Mouse (Mus musculus) heart, adult 2 months (tissue): ENCODE measurements at regions not wholly inside any gene's neighbourhood (a gene's known extent, or its start where the extent isn't known, plus 50 kb on each side); places are given as distances from the start of the nearest gene placed in this dataset.
"Not testable (repeated sequence)": the region's sequence is repeated elsewhere in the genome, so short reads cannot be mapped to it uniquely, and the experiment has no call there.

Source experiments
- DNase-seq, 2 experiments: peaks; one replicate each; pipeline ENCODE4 v3.0.0; 2021
- H3K27ac ChIP-seq: fragments of 200-600 bp; 2 replicates; pipeline ENCODE4 v1.8.1; 2022
- H3K27me3 ChIP-seq: fragments of 200-500 bp; 2 replicates; pipeline ENCODE4 v1.6.1; 2012; ENCODE audit warnings: mild to moderate bottlenecking, low read length, inconsistent platforms, mixed read lengths; ENCODE audit not compliant: control insufficient read depth, insufficient read depth
- H3K36me3 ChIP-seq: fragments of 200-500 bp; 2 replicates; pipeline ENCODE4 v1.6.1; 2012; ENCODE audit warnings: low read length, inconsistent platforms; ENCODE audit not compliant: control insufficient read depth, insufficient read depth
- H3K4me1 ChIP-seq: fragments of 200-500 bp; 2 replicates; pipeline ENCODE4 v1.6.1; 2011; ENCODE audit warnings: low read length; ENCODE audit not compliant: control insufficient read depth, insufficient read depth
- H3K4me3 ChIP-seq: fragments of 200-600 bp; 2 replicates; pipeline ENCODE4 v1.8.1; 2022
- H3K79me2 ChIP-seq: fragments of 200-500 bp; replicated peaks from 2 replicates; pipeline ENCODE4 v1.6.1; 2012; ENCODE audit warnings: mild to moderate bottlenecking, inconsistent platforms, low read length, moderate library complexity, mixed read lengths; ENCODE audit not compliant: control insufficient read depth, insufficient read depth
- H3K9ac ChIP-seq: fragments of 200-500 bp; 2 replicates; pipeline ENCODE4 v1.6.1; 2012; ENCODE audit warnings: low read depth, mild to moderate bottlenecking, control low read depth, inconsistent platforms, low read length, mixed read lengths
- CTCF ChIP-seq: fragments of 200-600 bp; IDR thresholded peaks from 2 replicates; pipeline ENCODE4 v1.8.1; 2022; ENCODE audit warnings: antibody characterized with exemption, mild to moderate bottlenecking, moderate library complexity
- EP300 ChIP-seq: fragments of 200-500 bp; IDR thresholded peaks from 2 replicates; pipeline ENCODE4 v1.6.1; 2011; ENCODE audit warnings: low read depth, low read length, control low read depth; ENCODE audit not compliant: insufficient read depth
- POLR2A ChIP-seq: fragments of 200-500 bp; IDR thresholded peaks from 2 replicates; pipeline ENCODE4 v1.6.1; 2011; ENCODE audit warnings: mild to moderate bottlenecking, low read depth, low read length, control low read depth; ENCODE audit not compliant: insufficient read depth
- WGBS: fragments of 180-500 bp; shearing (Covaris S2); methylation state at CpG from one replicate; pipeline ENCODE4 v1.1.7; 2018; 5-methylcytosine and 5-hydroxymethylcytosine counted together
- intact Hi-C: fragments of 180-260 bp; cut with DNase I; formaldehyde crosslinking; loops from one replicate; pipeline ENCODE4 v1.15.1; 2025

GRCm38 (mm10) chr12:8440373-8440772 lies 59.4 kb downstream of the Rhob start:
- Histone ChIP-seq H3K27ac (peak overlapping the region; percentile 93; the same call in 1 of the 2 replicates), H3K4me1 (peaks cover 46% of the 10 kb centered on the region), H3K27me3 (no peaks in the 10 kb centered on the region), H3K4me3 (no peak overlapping the region), H3K9ac (no peak overlapping the region), H3K36me3 (peaks cover 19% of the 10 kb centered on the region), H3K79me2 (no peaks in the 10 kb centered on the region)
- intact Hi-C loops, result loop anchor here (5.0 kb wide), 2 partner anchors 38 to 53 kb away; no protein-coding TSS in a partner anchor
- TF ChIP-seq EP300, result no peak
- TF ChIP-seq POLR2A, result no peak
- TF ChIP-seq CTCF, result no peak
- DNase-seq, result no peak
- 91% methylated on average over 3 of the region's 3 CpGs for WGBS

DNA sequence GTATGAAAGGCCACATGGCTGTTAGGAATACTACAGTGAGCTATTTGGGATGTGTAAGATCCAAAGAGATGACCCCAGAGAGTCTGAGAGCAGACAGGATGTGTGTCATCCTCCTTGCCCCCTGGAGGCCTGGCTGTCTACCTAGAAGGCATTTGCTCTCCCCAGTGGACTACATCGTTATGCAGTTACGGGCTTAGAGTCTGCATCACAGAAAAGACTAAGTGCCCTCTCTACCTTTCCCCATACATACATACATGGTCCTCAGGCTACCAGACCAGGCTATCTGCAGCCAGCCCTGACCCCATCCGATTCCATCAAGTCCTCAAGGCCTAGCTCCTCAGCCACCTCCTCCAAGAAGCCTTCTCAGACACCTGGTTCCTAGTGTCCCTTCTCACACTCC lies 59.9 kb downstream of the Rhob start:
- H3K4me1 ChIP-seq, result peaks cover 45% of the 10 kb centered on the region
- WGBS, result 77% methylated on average over 3 of the region's 3 CpGs
- no peaks in the 10 kb centered on the region for H3K27me3 ChIP-seq
- no peaks in the 10 kb centered on the region for H3K79me2 ChIP-seq
- DNase-seq, result no peak
- H3K4me3 ChIP-seq, result no peak overlapping the region
- peaks cover 17% of the 10 kb centered on the region for H3K36me3 ChIP-seq
- no peak overlapping the region; the same call in 1 of the 2 replicates for H3K27ac ChIP-seq
- intact Hi-C loops, result loop anchor here (5.0 kb wide), 2 partner anchors 38 to 53 kb away; no protein-coding TSS in a partner anchor
- TF ChIP-seq POLR2A (no peak), CTCF (0 out of 2 replicates have a peak, but pooled peaks have one; percentile 6), EP300 (no peak)
- no peak overlapping the region for H3K9ac ChIP-seq

DNA sequence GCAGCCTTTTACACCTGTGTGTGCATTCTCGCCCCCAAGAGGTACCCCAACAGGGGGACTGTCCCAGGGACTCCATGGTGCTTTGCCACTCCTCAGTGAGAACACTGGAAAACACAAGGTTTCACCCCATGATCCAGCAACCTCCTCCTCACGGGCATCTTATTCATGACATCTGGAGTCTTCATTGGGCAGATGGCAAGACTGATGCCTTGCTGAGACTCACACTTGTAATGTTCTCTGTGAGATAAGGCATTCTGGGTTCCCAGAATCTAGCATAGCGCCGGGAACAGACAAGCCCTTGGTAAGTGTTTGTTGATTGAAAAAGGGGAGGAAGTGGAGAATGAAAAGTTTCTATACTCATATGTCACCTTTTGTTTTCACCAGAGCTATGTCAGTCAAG lies 60.3 kb downstream of the Rhob start:
- H3K4me3 ChIP-seq, result no peak overlapping the region
- no peak for DNase-seq
- no peak overlapping the region for H3K27ac ChIP-seq
- H3K9ac ChIP-seq, result no peak overlapping the region
- intact Hi-C loops, result no loop called here
- H3K36me3 ChIP-seq, result peaks cover 15% of the 10 kb centered on the region
- H3K27me3 ChIP-seq, result no peaks in the 10 kb centered on the region
- TF ChIP-seq EP300 (no peak), CTCF (no peak), POLR2A (no peak)
- WGBS, result 81% methylated on average over 4 of the region's 4 CpGs
- no peaks in the 10 kb centered on the region for H3K79me2 ChIP-seq
- H3K4me1 ChIP-seq, result peaks cover 41% of the 10 kb centered on the region

GRCm38 (mm10) chr12:8438638-8439037 lies 61.2 kb downstream of the Rhob start:
- H3K4me3 ChIP-seq, result no peak overlapping the region
- H3K36me3 ChIP-seq, result peaks cover 15% of the 10 kb centered on the region
- no peak overlapping the region for H3K27ac ChIP-seq
- no peaks in the 10 kb centered on the region for H3K27me3 ChIP-seq
- H3K79me2 ChIP-seq, result no peaks in the 10 kb centered on the region
- WGBS, result 57% methylated on average over 4 of the region's 4 CpGs
- DNase-seq, result no peak
- no peak overlapping the region for H3K9ac ChIP-seq
- TF ChIP-seq POLR2A (no peak), CTCF (no peak), EP300 (no peak)
- peaks cover 39% of the 10 kb centered on the region for H3K4me1 ChIP-seq
- intact Hi-C loops, result no loop called here

DNA sequence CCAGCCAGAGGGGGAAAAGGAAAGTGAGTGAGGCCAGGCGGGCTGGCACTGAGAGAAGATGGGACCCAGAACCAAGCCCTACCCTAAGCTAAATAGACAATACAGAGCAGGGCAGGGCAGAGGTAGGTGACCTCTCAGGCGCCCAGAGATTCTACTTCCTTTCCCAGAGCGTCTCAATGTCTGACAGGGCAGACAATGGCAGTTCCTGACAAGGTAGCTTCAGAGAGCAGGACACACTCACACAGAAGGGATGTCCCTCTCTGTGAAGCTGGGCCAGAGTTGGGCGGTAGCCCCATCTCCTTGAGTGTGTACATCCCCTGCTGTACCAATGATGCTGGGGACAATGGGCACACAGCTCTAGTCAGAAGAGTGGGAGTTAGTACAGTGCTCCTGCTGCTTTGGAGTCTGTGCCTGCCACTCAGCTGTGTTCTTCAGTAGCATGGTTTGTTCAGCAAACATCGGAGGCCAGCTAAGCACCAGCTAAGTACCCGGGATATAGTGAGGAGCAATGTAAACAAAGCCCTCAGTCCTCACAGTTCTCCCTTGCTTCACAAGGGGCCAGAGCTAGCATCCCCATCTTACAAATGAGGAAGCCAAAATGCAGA lies 62.7 kb downstream of the Rhob start:
- 63% methylated on average over 6 of the region's 6 CpGs for WGBS
- Histone ChIP-seq H3K36me3 (peaks cover 9% of the 10 kb centered on the region), H3K27ac (peak overlapping the region; percentile 31), H3K9ac (no peak overlapping the region), H3K4me3 (no peak overlapping the region), H3K4me1 (peaks cover 34% of the 10 kb centered on the region), H3K79me2 (no peaks in the 10 kb centered on the region), H3K27me3 (no peaks in the 10 kb centered on the region)
- intact Hi-C loops, result no loop called here
- DNase-seq, result no peak
- TF ChIP-seq EP300 (no peak), CTCF (no peak), POLR2A (no peak)

DNA sequence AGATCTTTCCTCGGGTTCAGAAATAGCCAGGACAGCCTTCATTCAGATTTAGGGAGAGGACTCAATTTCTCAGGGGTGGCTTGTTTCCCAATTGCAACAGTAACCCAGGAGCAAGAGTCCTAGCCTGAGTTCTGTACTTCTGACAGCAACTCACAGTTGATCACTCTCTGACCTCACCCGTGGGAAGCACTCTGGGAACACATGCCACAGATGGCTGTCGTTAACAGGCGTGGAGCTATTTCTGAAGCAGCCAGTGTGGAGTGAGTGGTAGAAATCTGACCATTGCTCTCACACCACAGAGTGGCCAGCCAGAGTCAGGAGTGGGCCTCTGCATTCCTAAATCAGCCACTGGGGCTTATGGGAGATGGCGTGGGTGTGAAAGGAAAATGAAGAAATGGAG lies 63.3 kb downstream of the Rhob start:
- H3K4me1 ChIP-seq, result peaks cover 37% of the 10 kb centered on the region
- H3K27me3 ChIP-seq, result no peaks in the 10 kb centered on the region
- no peak for TF ChIP-seq EP300
- TF ChIP-seq POLR2A, result no peak
- TF ChIP-seq CTCF, result no peak
- no peak overlapping the region for H3K4me3 ChIP-seq
- H3K36me3 ChIP-seq, result peaks cover 6% of the 10 kb centered on the region
- 42% methylated on average over 5 of the region's 5 CpGs for WGBS
- peak overlapping the region; percentile 31 for H3K27ac ChIP-seq
- H3K9ac ChIP-seq, result no peak overlapping the region
- intact Hi-C loops, result no loop called here
- H3K79me2 ChIP-seq, result no peaks in the 10 kb centered on the region
- no peak for DNase-seq

DNA sequence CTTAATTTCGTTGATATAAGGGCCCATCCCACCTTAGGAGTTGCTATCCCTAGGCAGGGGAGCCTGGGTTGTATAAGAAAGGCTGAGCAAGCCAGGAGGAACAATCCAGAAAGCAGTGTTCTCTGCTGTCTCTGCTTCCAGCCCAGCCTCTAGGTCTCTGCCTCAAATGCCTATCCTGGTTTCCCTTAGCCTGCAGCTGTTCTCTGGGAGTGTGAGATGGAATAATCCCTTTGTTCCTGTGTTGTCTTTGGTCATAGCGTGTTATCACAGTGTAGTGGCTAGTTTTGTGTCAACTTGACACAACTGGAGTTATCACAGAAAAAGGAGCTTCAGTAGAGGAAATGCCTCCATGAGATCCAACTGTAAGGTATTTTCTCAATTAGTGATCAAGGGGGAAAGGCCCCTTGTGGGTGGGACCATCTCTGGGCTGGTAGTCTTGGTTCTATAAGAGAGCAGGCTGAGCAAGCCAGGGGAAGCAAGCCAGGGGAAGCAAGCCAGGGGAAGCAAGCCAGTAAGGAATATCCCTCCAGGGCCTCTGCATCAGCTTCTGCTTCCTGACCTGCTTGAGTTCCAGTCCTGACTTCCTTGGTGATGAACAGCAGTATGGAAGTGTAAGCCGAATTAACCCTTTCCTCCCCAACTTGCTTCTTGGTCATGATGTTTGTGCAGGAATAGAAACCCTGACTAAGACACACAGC lies 64.0 kb downstream of the Rhob start:
- WGBS, result 34% methylated on average over 3 of the region's 3 CpGs
- H3K9ac ChIP-seq, H3K79me2 ChIP-seq, H3K27me3 ChIP-seq, intact Hi-C loops, H3K36me3 ChIP-seq, H3K4me3 ChIP-seq, DNase-seq: not testable (repeated sequence)
- Histone ChIP-seq H3K4me1 (peaks cover 30% of the 10 kb centered on the region), H3K27ac (peak overlapping the region; percentile 11; the same call in 1 of the 2 replicates)
